Mouse (Mus musculus): ENCODE results near the gene Nsfl1c. TPM values are rescaled to one million over a fixed set of nuclear protein-coding genes. Genes with fewer than 3 reads are reported as not detected.

Gene Nsfl1c
- polyA plus RNA-seq, 1 experiment: 127 TPM

DNA sequence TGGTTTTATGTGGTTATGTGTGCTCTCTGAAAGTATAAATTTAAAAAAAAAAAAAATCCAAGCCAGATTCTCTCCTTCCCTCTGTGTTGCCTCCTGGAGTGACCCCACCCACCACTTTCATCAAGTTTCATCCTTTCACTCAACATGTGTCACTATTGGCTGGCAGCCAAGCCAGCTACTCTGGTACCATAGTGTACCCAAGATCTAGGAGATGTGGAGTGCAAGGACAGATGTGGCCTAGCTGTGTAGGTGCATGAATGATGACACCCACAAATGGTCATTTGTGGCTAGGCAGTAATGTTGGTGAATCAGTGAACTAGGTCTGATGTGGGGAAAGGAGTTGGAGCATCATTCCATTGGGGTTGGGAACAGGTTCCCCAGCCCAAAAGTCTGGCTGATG, 35.2 kb downstream of the Nsfl1c start:
- H3K27me3 ChIP-seq (ENCODE audit: control insufficient read depth, insufficient read depth, insufficient read length): no peaks in the 10 kb centered on the region
- H3K4me2 ChIP-seq (ENCODE audit: low read depth): peak overlapping the region; percentile 50
- no peaks in the 10 kb centered on the region for H3K36me3 ChIP-seq (ENCODE audit: control insufficient read depth, insufficient read depth)
- H3ac ChIP-seq (ENCODE audit: control insufficient read depth, insufficient read length): no peak overlapping the region
- no peaks in the 10 kb centered on the region for H3K79me2 ChIP-seq (ENCODE audit: control insufficient read depth, insufficient read depth)
- TF ChIP-seq TCF12 (IDR thresholded peaks at IDR 0.05; ENCODE audit: insufficient read depth, poor library complexity, severe bottlenecking): no peak
- peak in 2 of 3 experiments; percentile 38 to 49 for TF ChIP-seq MYOD1 (IDR thresholded peaks at IDR 0.05; ENCODE audit: control insufficient read depth in 1 of 3, insufficient read length in 2 of 3, low read depth in 2 of 3)
- no peak for TF ChIP-seq USF1 (IDR thresholded peaks at IDR 0.05; ENCODE audit: low read depth)
- TF ChIP-seq E2F4 (IDR thresholded peaks at IDR 0.05; ENCODE audit: insufficient read depth): no peak
- no peak overlapping the region for H3K4me3 ChIP-seq

- no peaks in the 10 kb centered on the region for H3K79me2 ChIP-seq (ENCODE audit: control insufficient read depth, insufficient read depth)
- peak in 2 of 3 experiments; percentile 29 to 31 for TF ChIP-seq MYOD1 (IDR thresholded peaks at IDR 0.05; ENCODE audit: control insufficient read depth in 1 of 3, insufficient read length in 2 of 3, low read depth in 2 of 3)
- TF ChIP-seq SRF (IDR thresholded peaks at IDR 0.05; ENCODE audit: control insufficient read depth, insufficient read length, low read depth): no peak
- H3K36me3 ChIP-seq (ENCODE audit: control insufficient read depth, insufficient read depth): no peaks in the 10 kb centered on the region
- H3K4me2 ChIP-seq (ENCODE audit: low read depth): peak overlapping the region; percentile 50
- no peak overlapping the region for H3K4me3 ChIP-seq
- no peak overlapping the region for H3ac ChIP-seq (ENCODE audit: control insufficient read depth, insufficient read length)
- no peaks in the 10 kb centered on the region for H3K27me3 ChIP-seq (ENCODE audit: control insufficient read depth, insufficient read depth, insufficient read length)
These were observed 36.6 kb downstream of the Nsfl1c start for GRCm38 (mm10) chr2:151530378-151531230.

GRCm38 (mm10) chr2:151533632-151534031, 39.6 kb downstream of the Nsfl1c start:
- TF ChIP-seq USF1 (IDR thresholded peaks at IDR 0.05; ENCODE audit: low read depth) (no peak), E2F4 (IDR thresholded peaks at IDR 0.05; ENCODE audit: insufficient read depth) (no peak), TCF12 (IDR thresholded peaks at IDR 0.05; ENCODE audit: insufficient read depth, poor library complexity, severe bottlenecking) (no peak), POLR2AphosphoS2 (IDR thresholded peaks at IDR 0.05; ENCODE audit: insufficient read length, low read depth) (no peak), TCF3 (IDR thresholded peaks at IDR 0.05; ENCODE audit: insufficient read length, low read depth) (no peak), MAX (IDR thresholded peaks at IDR 0.05; ENCODE audit: low read depth) (no peak), CEBPB (IDR thresholded peaks at IDR 0.05; ENCODE audit: insufficient read depth, poor library complexity, severe bottlenecking) (no peak), POLR2A (IDR thresholded peaks at IDR 0.05; ENCODE audit: insufficient read length, low read depth) (no peak), MYOG (IDR thresholded peaks at IDR 0.05; ENCODE audit: control insufficient read depth in 1 of 3, insufficient read depth in 1 of 3, insufficient read length in 2 of 3, low read depth in 2 of 3) (no peak), MYOD1 (IDR thresholded peaks at IDR 0.05; ENCODE audit: control insufficient read depth in 1 of 3, insufficient read length in 2 of 3, low read depth in 2 of 3) (no peak), SRF (IDR thresholded peaks at IDR 0.05; ENCODE audit: control insufficient read depth, insufficient read length, low read depth) (no peak), REST (IDR thresholded peaks at IDR 0.05; ENCODE audit: insufficient read depth, insufficient read length) (no peak)

DNA sequence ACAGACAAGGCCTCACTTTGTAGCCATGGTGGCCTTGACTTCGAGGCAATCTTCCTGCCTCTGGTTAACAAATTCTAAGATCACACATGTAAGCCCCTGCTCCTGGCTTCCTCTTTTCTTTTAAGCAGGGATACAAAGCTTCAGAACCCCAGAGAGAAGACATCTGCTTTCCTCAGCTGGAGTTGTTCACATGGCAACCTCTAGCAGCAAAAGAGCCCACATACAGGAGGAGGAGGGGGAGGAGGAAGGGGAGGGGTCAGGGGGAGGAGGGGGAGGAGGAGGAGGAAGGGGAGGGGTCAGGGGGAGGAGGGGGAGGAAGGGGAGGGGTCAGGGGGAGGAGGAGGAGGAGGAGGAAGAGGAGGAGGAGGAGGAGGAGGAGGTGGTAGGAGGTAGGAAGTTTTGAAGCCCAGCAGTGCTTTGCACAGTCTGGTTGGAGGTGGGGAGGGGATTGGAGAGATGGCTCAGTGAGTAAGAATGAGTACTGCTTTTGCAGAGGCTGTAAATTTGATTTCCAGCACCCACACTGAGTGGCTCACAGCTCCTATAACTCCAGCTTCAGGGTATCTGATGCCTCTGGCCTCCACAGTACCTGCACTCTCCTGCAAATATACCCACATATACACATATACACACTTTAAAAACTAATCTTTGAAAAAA, 42.1 kb downstream of the Nsfl1c start:
- no peaks in the 10 kb centered on the region for H3K79me2 ChIP-seq (ENCODE audit: control insufficient read depth, insufficient read depth)
- H3K36me3 ChIP-seq (ENCODE audit: control insufficient read depth, insufficient read depth): no peaks in the 10 kb centered on the region
- peak overlapping the region; percentile 78 for H3K4me2 ChIP-seq (ENCODE audit: low read depth)
- H3K4me3 ChIP-seq: no peak overlapping the region
- TF ChIP-seq TCF3 (IDR thresholded peaks at IDR 0.05; ENCODE audit: insufficient read length, low read depth): no peak
- no peak for TF ChIP-seq USF1 (IDR thresholded peaks at IDR 0.05; ENCODE audit: low read depth)
- no peak for TF ChIP-seq MYOG (IDR thresholded peaks at IDR 0.05; ENCODE audit: control insufficient read depth in 1 of 3, insufficient read depth in 1 of 3, insufficient read length in 2 of 3, low read depth in 2 of 3)
- no peak for TF ChIP-seq REST (IDR thresholded peaks at IDR 0.05; ENCODE audit: insufficient read depth, insufficient read length)
- no peak for TF ChIP-seq SRF (IDR thresholded peaks at IDR 0.05; ENCODE audit: control insufficient read depth, insufficient read length, low read depth)
- TF ChIP-seq MYOD1 (IDR thresholded peaks at IDR 0.05; ENCODE audit: control insufficient read depth in 1 of 3, insufficient read length in 2 of 3, low read depth in 2 of 3): no peak
- TF ChIP-seq TCF12 (IDR thresholded peaks at IDR 0.05; ENCODE audit: insufficient read depth, poor library complexity, severe bottlenecking): no peak
- no peak for TF ChIP-seq E2F4 (IDR thresholded peaks at IDR 0.05; ENCODE audit: insufficient read depth)
- TF ChIP-seq MAX (IDR thresholded peaks at IDR 0.05; ENCODE audit: low read depth): no peak
- no peak for TF ChIP-seq CEBPB (IDR thresholded peaks at IDR 0.05; ENCODE audit: insufficient read depth, poor library complexity, severe bottlenecking)
- no peak for TF ChIP-seq POLR2AphosphoS2 (IDR thresholded peaks at IDR 0.05; ENCODE audit: insufficient read length, low read depth)
- TF ChIP-seq POLR2A (IDR thresholded peaks at IDR 0.05; ENCODE audit: insufficient read length, low read depth): no peak
- no peak overlapping the region for H3ac ChIP-seq (ENCODE audit: control insufficient read depth, insufficient read length)
- H3K27me3 ChIP-seq (ENCODE audit: control insufficient read depth, insufficient read depth, insufficient read length): no peaks in the 10 kb centered on the region

More at GRCm38 (mm10) chr2:151533632-151534031, 39.6 kb downstream of the Nsfl1c start:
- H3K36me3 ChIP-seq (ENCODE audit: control insufficient read depth, insufficient read depth): no peaks in the 10 kb centered on the region
- H3K4me3 ChIP-seq: no peak overlapping the region
- no peak overlapping the region for H3ac ChIP-seq (ENCODE audit: control insufficient read depth, insufficient read length)
- H3K27me3 ChIP-seq (ENCODE audit: control insufficient read depth, insufficient read depth, insufficient read length): no peaks in the 10 kb centered on the region
- no peak overlapping the region for H3K4me2 ChIP-seq (ENCODE audit: low read depth)
- H3K79me2 ChIP-seq (ENCODE audit: control insufficient read depth, insufficient read depth): no peaks in the 10 kb centered on the region

- TF ChIP-seq MYOD1 (IDR thresholded peaks at IDR 0.05; ENCODE audit: control insufficient read depth in 1 of 3, insufficient read length in 2 of 3, low read depth in 2 of 3): no peak
- no peak for TF ChIP-seq POLR2A (IDR thresholded peaks at IDR 0.05; ENCODE audit: insufficient read length, low read depth)
- TF ChIP-seq CEBPB (IDR thresholded peaks at IDR 0.05; ENCODE audit: insufficient read depth, poor library complexity, severe bottlenecking): no peak
- TF ChIP-seq TCF3 (IDR thresholded peaks at IDR 0.05; ENCODE audit: insufficient read length, low read depth): no peak
- TF ChIP-seq MYOG (IDR thresholded peaks at IDR 0.05; ENCODE audit: control insufficient read depth in 1 of 3, insufficient read depth in 1 of 3, insufficient read length in 2 of 3, low read depth in 2 of 3): no peak
- no peak for TF ChIP-seq POLR2AphosphoS2 (IDR thresholded peaks at IDR 0.05; ENCODE audit: insufficient read length, low read depth)
- TF ChIP-seq USF1 (IDR thresholded peaks at IDR 0.05; ENCODE audit: low read depth): no peak
- TF ChIP-seq E2F4 (IDR thresholded peaks at IDR 0.05; ENCODE audit: insufficient read depth): no peak
- TF ChIP-seq SRF (IDR thresholded peaks at IDR 0.05; ENCODE audit: control insufficient read depth, insufficient read length, low read depth): no peak
- TF ChIP-seq TCF12 (IDR thresholded peaks at IDR 0.05; ENCODE audit: insufficient read depth, poor library complexity, severe bottlenecking): no peak
- no peak for TF ChIP-seq MAX (IDR thresholded peaks at IDR 0.05; ENCODE audit: low read depth)
- no peak for TF ChIP-seq REST (IDR thresholded peaks at IDR 0.05; ENCODE audit: insufficient read depth, insufficient read length)
- no peak overlapping the region for H3K4me3 ChIP-seq
- H3K27me3 ChIP-seq (ENCODE audit: control insufficient read depth, insufficient read depth, insufficient read length): no peaks in the 10 kb centered on the region
- H3ac ChIP-seq (ENCODE audit: control insufficient read depth, insufficient read length): no peak overlapping the region
- no peaks in the 10 kb centered on the region for H3K36me3 ChIP-seq (ENCODE audit: control insufficient read depth, insufficient read depth)
- peak overlapping the region; percentile 78 for H3K4me2 ChIP-seq (ENCODE audit: low read depth)
- H3K79me2 ChIP-seq (ENCODE audit: control insufficient read depth, insufficient read depth): no peaks in the 10 kb centered on the region
These were observed 42.6 kb downstream of the Nsfl1c start for GRCm38 (mm10) chr2:151536618-151536974.

Data from myocyte (in vitro differentiated cells).